Mouse (Mus musculus) bone marrow macrophage, adult 2 months (primary cell): ENCODE data around the gene Map3k5. TPM values are rescaled to one million over a fixed set of nuclear protein-coding genes. Genes with fewer than 3 reads are reported as not detected.

Experiments
- H3K27ac ChIP-seq: 2 replicates; pipeline ENCODE4 v1.5.1; 2012; ENCODE audit warnings: low read depth, low read length; ENCODE audit not compliant: insufficient read depth
- H3K4me1 ChIP-seq: 2 replicates; pipeline ENCODE4 v1.6.1; 2012; ENCODE audit warnings: low read length; ENCODE audit not compliant: control insufficient read depth, insufficient read depth
- H3K4me3 ChIP-seq: 2 replicates; pipeline ENCODE4 v1.5.1; 2012; ENCODE audit warnings: mild to moderate bottlenecking, low read length, moderate library complexity; ENCODE audit not compliant: insufficient read depth
- CTCF ChIP-seq: IDR thresholded peaks from 2 replicates; pipeline ENCODE4 v1.5.1; 2012; ENCODE audit warnings: low read depth, mild to moderate bottlenecking, low read length, moderate library complexity
- POLR2A ChIP-seq: IDR thresholded peaks from 2 replicates; pipeline ENCODE4 v1.6.1; 2012; ENCODE audit warnings: mild to moderate bottlenecking, low read depth, low read length, borderline replicate concordance
- polyA plus RNA-seq: library from polyadenylated mRNA; stranded (reverse); fragments of >200 nt; gene quantifications from 2 replicates; pipeline ENCODE4 v1.2.4, GENCODE M21; 2012; ENCODE audit not compliant: missing spikeins, insufficient read depth, insufficient read length

The Map3k5 gene
- polyA plus RNA-seq, 1 experiment, result 22.0 TPM

- Histone ChIP-seq H3K4me3 (peak overlapping the region; percentile 39), H3K27ac (peak overlapping the region; percentile 93), H3K4me1 (peaks cover 41% of the 10 kb centered on the region)
- no peak for TF ChIP-seq POLR2A
- no peak for TF ChIP-seq CTCF
Observed at GRCm38 (mm10) chr10:19941914-19942313, 7.6 kb downstream of the Map3k5 start.

- Histone ChIP-seq H3K4me1 (peaks cover 33% of the 10 kb centered on the region), H3K4me3 (no peak overlapping the region), H3K27ac (no peak overlapping the region)
- no peak for TF ChIP-seq POLR2A
- no peak for TF ChIP-seq CTCF
Observed at GRCm38 (mm10) chr10:19942621-19943020, 8.3 kb downstream of the Map3k5 start.

GRCm38 (mm10) chr10:19945651-19946050 is 11.4 kb downstream of the Map3k5 start:
- Histone ChIP-seq H3K4me1 (peaks cover 25% of the 10 kb centered on the region), H3K4me3 (no peak overlapping the region), H3K27ac (no peak overlapping the region)
- TF ChIP-seq CTCF (no peak), POLR2A (no peak)

GRCm38 (mm10) chr10:19946644-19947043 is 12.4 kb downstream of the Map3k5 start:
- no peak for TF ChIP-seq CTCF
- no peak for TF ChIP-seq POLR2A
- Histone ChIP-seq H3K27ac (no peak overlapping the region), H3K4me3 (no peak overlapping the region), H3K4me1 (peaks cover 19% of the 10 kb centered on the region)

- TF ChIP-seq POLR2A (no peak), CTCF (no peak)
- Histone ChIP-seq H3K27ac (no peak overlapping the region), H3K4me3 (no peak overlapping the region), H3K4me1 (peaks cover 14% of the 10 kb centered on the region)
Observed at GRCm38 (mm10) chr10:19947441-19947840, 13.2 kb downstream of the Map3k5 start.

GRCm38 (mm10) chr10:19947901-19948300 is 13.6 kb downstream of the Map3k5 start:
- no peak overlapping the region for H3K4me3 ChIP-seq
- H3K4me1 ChIP-seq, result peaks cover 11% of the 10 kb centered on the region
- no peak overlapping the region for H3K27ac ChIP-seq
- TF ChIP-seq CTCF (no peak), POLR2A (no peak)

- H3K27ac ChIP-seq, result no peak overlapping the region
- TF ChIP-seq POLR2A (no peak), CTCF (no peak)
- peaks cover 11% of the 10 kb centered on the region for H3K4me1 ChIP-seq
- no peak overlapping the region for H3K4me3 ChIP-seq
Observed at GRCm38 (mm10) chr10:19948381-19948780, 14.1 kb downstream of the Map3k5 start.

GRCm38 (mm10) chr10:19949106-19949505 is 14.8 kb downstream of the Map3k5 start:
- no peak overlapping the region for H3K4me3 ChIP-seq
- TF ChIP-seq POLR2A (no peak), CTCF (no peak)
- H3K4me1 ChIP-seq, result peaks cover 11% of the 10 kb centered on the region
- no peak overlapping the region for H3K27ac ChIP-seq

- no peak for TF ChIP-seq POLR2A
- no peak for TF ChIP-seq CTCF
- Histone ChIP-seq H3K4me3 (no peak overlapping the region), H3K4me1 (peaks cover 22% of the 10 kb centered on the region), H3K27ac (no peak overlapping the region)
Observed at GRCm38 (mm10) chr10:19953032-19953761, 18.9 kb downstream of the Map3k5 start.

- Histone ChIP-seq H3K4me1 (peaks cover 18% of the 10 kb centered on the region), H3K4me3 (no peak overlapping the region), H3K27ac (no peak overlapping the region)
- TF ChIP-seq POLR2A, result no peak
- TF ChIP-seq CTCF, result no peak
Observed at GRCm38 (mm10) chr10:19954572-19954971, 20.3 kb downstream of the Map3k5 start.

- Histone ChIP-seq H3K27ac (no peak overlapping the region), H3K4me3 (no peak overlapping the region), H3K4me1 (peaks cover 16% of the 10 kb centered on the region)
- TF ChIP-seq CTCF (no peak), POLR2A (no peak)
Observed at GRCm38 (mm10) chr10:19955817-19956216, 21.5 kb downstream of the Map3k5 start.
